Mouse (Mus musculus) MEL (cell line): ENCODE data around the gene Hoxd10.

ENCODE experiments used
- CHD1 ChIP-seq: IDR thresholded peaks from 2 replicates; pipeline ENCODE4 v1.6.1; 2012; ENCODE audit warnings: low read depth, mild to moderate bottlenecking, inconsistent platforms, low read length, improper control_type of control experiment
- CHD2 ChIP-seq: IDR thresholded peaks from 2 replicates; pipeline ENCODE4 v1.6.1; 2011; ENCODE audit warnings: low read length, improper control_type of control experiment
- CTCF ChIP-seq, 3 experiments: IDR thresholded peaks in 2 of 3; conservative IDR thresholded peaks in 1 of 3; 2 replicates each; pipeline ENCODE4 v1.5.1; 2011 to 2012; ENCODE audit warnings: low read length in 3 of 3, low read depth in 2 of 3, mild to moderate bottlenecking in 2 of 3, improper control_type of control experiment in 1 of 3, inconsistent platforms in 1 of 3, mixed read lengths in 1 of 3, moderate library complexity in 1 of 3; ENCODE audit not compliant: control insufficient read depth in 1 of 3, insufficient read depth in 1 of 3, poor library complexity in 1 of 3, severe bottlenecking in 1 of 3
- E2F4 ChIP-seq: IDR thresholded peaks from 2 replicates; pipeline ENCODE4 v1.6.1; 2011; ENCODE audit warnings: low read depth, low read length, improper control_type of control experiment, borderline replicate concordance
- MAX ChIP-seq: IDR thresholded peaks from 2 replicates; pipeline ENCODE4 v1.6.1; 2011; ENCODE audit warnings: low read length, improper control_type of control experiment
- MXI1 ChIP-seq: IDR thresholded peaks from 2 replicates; pipeline ENCODE4 v1.6.1; 2011; ENCODE audit warnings: mild to moderate bottlenecking, low read depth, low read length, improper control_type of control experiment
- MYC ChIP-seq: IDR thresholded peaks from 2 replicates; pipeline ENCODE4 v1.6.1; 2011; ENCODE audit warnings: low read depth, mild to moderate bottlenecking, low read length, improper control_type of control experiment, moderate library complexity
- NELFE ChIP-seq: IDR thresholded peaks from 2 replicates; pipeline ENCODE4 v1.6.1; 2011; ENCODE audit warnings: low read depth, low read length, improper control_type of control experiment
- NRF1 ChIP-seq: IDR thresholded peaks from 2 replicates; pipeline ENCODE4 v1.6.1; 2014; ENCODE audit warnings: low read depth, mild to moderate bottlenecking, inconsistent platforms, low read length, improper control_type of control experiment, moderate library complexity; ENCODE audit not compliant: poor library complexity, insufficient read depth, severe bottlenecking
- POLR2A ChIP-seq, 2 experiments: IDR thresholded peaks; 2 replicates each; pipeline ENCODE4 v1.6.1; 2011 to 2012; ENCODE audit warnings: low read length in 2 of 2, mild to moderate bottlenecking in 2 of 2, control low read depth in 1 of 2, improper control_type of control experiment in 1 of 2, low read depth in 1 of 2, moderate library complexity in 1 of 2; ENCODE audit not compliant: control insufficient read depth in 1 of 2, insufficient read depth in 1 of 2, poor library complexity in 1 of 2
- TBP ChIP-seq: IDR thresholded peaks from 2 replicates; pipeline ENCODE4 v1.8.0; 2011; ENCODE audit warnings: low read depth, low read length, improper control_type of control experiment
- TCF12 ChIP-seq: IDR thresholded peaks from 2 replicates; pipeline ENCODE4 v1.6.1; 2014; ENCODE audit warnings: low read depth, mild to moderate bottlenecking, inconsistent platforms, low read length, improper control_type of control experiment, moderate library complexity
- UBTF ChIP-seq: IDR thresholded peaks from 2 replicates; pipeline ENCODE4 v1.6.1; 2012; ENCODE audit warnings: low read depth, mild to moderate bottlenecking, inconsistent platforms, low read length, improper control_type of control experiment, moderate library complexity, borderline replicate concordance; ENCODE audit not compliant: insufficient read depth
- ZNF384 ChIP-seq: IDR thresholded peaks from 2 replicates; pipeline ENCODE4 v1.6.1; 2012; ENCODE audit warnings: low read depth, mild to moderate bottlenecking, inconsistent platforms, low read length, improper control_type of control experiment

DNA sequence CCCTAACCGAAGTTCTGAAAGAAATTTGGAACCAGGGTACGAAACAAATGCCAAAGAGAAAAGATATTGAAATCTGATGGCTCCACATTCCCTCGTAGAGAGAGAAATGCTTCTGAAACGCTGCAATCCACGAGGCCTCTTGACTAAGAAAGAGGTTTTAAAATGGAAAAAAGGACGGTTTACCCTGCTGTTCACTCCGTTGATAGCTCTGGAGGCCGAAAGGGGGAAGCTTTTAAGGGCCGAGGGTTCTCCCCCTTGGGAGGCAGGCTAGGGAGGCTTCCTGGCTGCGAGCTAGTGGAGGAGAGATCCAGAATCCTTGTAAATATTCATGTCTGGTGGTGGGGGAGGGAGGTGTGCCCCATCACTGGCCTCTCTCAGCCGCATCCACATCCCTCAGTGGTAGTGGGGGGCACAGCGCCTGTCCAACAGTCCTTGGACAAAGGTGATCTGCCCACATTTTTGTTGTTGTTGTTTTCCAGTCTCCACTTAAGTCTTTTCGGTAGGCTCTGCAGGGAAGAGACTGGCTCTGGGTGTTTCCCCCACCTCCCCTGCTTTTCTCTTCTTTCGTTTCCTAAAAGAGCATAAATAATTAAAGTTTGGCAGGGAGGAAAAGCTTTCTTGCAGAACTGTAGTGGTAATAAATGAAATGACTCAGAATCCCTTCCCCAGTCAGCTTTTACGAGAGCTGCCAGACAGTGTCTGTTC lies 12.7 kb upstream of the Hoxd10 start, which contains the start of gene Hoxd11:
- TF ChIP-seq UBTF, result no peak
- TF ChIP-seq E2F4, result no peak
- TF ChIP-seq MYC, result no peak
- no peak for TF ChIP-seq CTCF (IDR thresholded peaks at IDR 0.05 in 2 of 3, conservative IDR thresholded peaks at IDR 0.05 in 1 of 3; ENCODE audit: control insufficient read depth in 1 of 3, insufficient read depth in 1 of 3, low read depth in 2 of 3, low read length in 3 of 3, poor library complexity in 1 of 3, severe bottlenecking in 1 of 3)
- TF ChIP-seq CHD1, result no peak
- TF ChIP-seq POLR2A (IDR thresholded peaks at IDR 0.05; ENCODE audit: control insufficient read depth in 1 of 2, insufficient read depth in 1 of 2, low read depth in 1 of 2, low read length in 2 of 2, poor library complexity in 1 of 2), result no peak
- TF ChIP-seq TBP, result no peak
- no peak for TF ChIP-seq MAX
- TF ChIP-seq NELFE, result no peak
- TF ChIP-seq ZNF384, result no peak
- no peak for TF ChIP-seq MXI1
- TF ChIP-seq CHD2, result no peak
- no peak for TF ChIP-seq NRF1
- TF ChIP-seq TCF12, result no peak
